Mouse (Mus musculus) bone marrow, adult 2 months (tissue): ENCODE results near the gene C130026I21Rik.

ENCODE experiments used
- CTCF ChIP-seq: fragments of 200-500 bp; IDR thresholded peaks from 2 replicates; pipeline ENCODE4 v1.5.1; 2011; ENCODE audit warnings: low read length, control low read depth; ENCODE audit not compliant: control insufficient read depth, insufficient read depth
- POLR2A ChIP-seq: fragments of 200-500 bp; IDR thresholded peaks from 2 replicates; pipeline ENCODE4 v1.6.1; 2011; ENCODE audit warnings: low read depth, mild to moderate bottlenecking, control low read depth, low read length, borderline replicate concordance; ENCODE audit not compliant: control insufficient read depth

DNA sequence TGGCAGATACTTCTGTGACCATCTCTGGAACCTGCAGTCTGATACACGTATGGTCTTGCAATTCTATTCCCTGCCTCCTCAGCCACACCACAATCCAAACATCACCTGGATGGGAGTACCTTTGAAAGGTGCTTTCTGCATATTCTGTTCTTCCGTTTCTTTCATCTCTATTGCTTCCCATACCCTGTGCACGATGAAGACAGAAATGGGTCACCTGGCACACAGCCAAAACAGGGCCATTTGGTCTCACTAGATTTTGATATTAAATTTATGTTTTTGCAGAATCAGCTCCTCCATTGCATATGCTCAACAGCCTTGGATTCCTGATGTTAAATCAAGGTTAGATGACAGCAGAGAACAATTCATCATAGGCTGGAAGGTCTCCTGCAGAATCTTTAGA, 318.8 kb downstream of the C130026I21Rik start:
- TF ChIP-seq CTCF = no peak
- no peak for TF ChIP-seq POLR2A
